Mouse (Mus musculus) gastrocnemius, adult 18-20 months (tissue): ENCODE results near the gene Ube2m. TPM values are rescaled to one million over a fixed set of nuclear protein-coding genes. Genes with fewer than 3 reads are reported as not detected.
A peak's percentile ranks its signal among the peaks of the same experiment; 100 is the strongest.

ENCODE experiments used
- DNase-seq: peaks from one replicate; pipeline ENCODE4 v3.0.0; 2021; ENCODE audit warnings: low spot score
- total RNA-seq, 2 experiments: library from RNA; stranded (reverse); gene quantifications; 2 replicates each; pipeline ENCODE4 v1.2.3; 2021

Gene Ube2m
- total RNA-seq, 2 experiments from 2014 or later: 148 to 149 TPM

DNA sequence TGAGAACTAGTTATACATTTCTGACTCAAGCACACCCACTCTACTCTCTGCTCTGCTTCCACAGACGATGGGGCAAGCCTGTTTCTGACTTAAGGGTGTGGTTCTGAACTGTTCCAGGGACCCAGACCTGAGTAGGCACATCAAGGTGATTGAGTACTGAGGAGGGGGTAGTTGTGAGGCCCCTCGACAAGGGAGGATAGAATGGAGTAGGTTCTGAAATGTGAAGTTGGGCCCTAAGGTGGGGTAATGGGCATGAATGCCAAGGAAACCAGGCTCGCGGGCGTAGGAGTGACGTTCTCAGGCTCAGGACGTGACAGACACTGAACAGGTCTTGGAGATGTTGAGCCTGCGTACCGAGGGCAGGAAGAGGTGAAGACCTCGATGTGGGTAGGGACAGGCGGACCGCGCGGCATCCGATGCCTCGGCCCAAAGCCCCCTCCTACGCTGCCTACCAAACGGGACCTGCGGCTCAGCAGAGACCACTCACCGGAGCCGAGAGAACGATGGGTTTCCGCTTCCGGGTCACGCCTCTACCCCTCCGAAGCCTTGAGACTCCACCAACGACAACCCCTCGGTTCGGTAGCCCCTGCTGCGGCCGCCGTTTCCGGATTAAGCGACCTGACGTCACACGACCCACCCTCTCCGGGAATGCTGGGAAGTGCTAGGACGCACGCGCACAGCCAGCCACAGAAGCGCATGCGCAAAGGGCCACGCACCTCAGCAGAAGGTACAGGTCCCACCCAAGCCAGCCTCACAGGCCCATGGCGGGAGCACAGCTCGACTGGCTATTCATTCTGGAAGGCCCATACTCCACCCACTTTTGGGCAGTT, 3.7 kb downstream of the Ube2m start, which contains the start of gene Chmp2a:
Gene Chmp2a (minus strand): TSS at position 660 of the 830 bp plus-strand sequence.
- DNase-seq: peak; percentile 96

DNA sequence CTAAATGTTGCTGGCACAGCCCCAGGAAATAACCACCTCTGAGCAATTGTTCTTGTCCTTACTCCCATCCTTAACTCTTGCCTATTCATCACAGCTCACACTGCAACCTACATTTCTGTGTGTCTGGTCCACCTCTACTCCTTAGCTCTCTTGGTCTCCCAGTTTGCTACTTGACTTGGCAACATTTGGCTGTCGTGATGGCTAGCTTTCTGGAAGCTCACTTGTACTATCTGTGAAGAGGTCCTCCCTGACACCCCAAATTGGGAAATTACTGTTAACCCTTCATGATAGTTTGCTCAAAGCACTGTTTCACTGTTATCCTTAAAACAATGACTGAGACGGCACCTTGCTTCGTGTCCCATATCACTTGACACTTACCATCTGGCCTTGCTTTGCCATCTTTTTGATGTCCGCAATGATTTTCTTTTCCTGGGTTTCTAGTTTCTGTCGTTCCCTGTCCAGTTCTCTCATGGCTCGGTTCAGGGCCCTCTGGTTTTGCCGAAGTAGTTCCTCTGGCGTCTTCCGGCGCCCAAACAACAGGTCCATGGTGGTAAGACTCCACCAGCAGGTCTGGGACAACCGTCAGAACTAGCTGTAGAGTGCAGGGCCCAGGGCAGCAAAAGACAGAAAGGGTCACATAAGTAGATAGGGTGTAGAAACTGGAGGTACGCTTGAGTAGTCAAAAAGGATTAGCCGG, 4.5 kb downstream of the Ube2m start:
- no peak for DNase-seq

DNA sequence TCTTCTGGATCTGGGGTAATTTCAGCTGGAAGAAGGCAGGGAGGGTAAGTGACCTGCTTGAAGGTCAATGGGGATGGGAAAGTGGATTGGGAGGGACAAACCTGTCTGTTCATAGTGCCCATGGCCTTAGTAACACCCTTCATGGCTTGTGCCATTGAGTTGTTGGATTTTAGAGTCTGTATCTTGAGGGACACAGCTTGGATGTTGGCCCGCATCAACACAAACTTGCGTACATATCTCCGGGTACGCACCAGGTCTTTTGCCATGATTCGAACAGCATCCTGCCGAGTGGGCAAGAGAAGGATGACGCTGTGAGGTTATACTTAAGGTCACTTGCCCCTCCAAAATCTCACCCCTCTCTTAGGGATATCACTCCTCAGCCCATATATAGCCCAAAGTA, 5.5 kb downstream of the Ube2m start:
- DNase-seq: no peak

DNA sequence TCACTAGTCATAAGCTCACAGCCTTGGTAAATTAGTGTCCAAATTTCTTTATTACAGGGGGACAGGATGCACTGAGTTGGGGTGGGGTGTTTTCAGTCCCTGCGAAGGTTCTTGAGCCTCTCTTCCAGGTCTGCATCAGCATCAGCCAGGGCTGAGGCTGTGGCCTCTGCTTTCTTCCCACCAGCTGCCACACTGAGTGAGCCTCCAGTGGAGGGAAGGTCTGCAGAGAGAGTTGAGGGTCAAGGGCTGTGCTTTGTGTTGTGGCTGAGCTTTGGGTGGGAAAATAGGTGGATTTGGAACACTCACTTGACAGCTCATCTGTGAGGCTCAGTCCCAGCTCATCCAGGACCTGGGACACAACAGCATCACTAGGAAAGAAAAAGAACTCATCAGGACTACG, 6.1 kb downstream of the Ube2m start:
- no peak for DNase-seq

DNA sequence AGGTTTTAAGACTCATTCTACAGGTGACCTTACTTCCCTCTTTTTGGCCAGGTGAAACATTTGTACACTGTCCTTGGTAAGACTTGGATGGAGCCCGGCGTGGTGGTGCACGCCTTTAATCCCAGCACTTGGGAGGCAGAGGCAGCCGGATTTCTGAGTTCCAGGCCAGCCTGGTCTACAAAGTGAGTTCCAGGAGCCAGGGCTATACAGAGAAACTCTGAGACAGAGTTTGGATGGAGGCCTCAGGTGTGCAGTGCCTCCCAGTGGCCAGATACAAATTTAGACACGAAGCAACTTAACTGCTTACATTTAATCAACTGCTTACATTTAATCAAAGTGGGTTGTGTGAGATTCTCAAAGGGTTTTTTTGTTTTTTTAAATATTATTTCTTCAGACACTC, 7.0 kb downstream of the Ube2m start:
- no peak for DNase-seq

DNA sequence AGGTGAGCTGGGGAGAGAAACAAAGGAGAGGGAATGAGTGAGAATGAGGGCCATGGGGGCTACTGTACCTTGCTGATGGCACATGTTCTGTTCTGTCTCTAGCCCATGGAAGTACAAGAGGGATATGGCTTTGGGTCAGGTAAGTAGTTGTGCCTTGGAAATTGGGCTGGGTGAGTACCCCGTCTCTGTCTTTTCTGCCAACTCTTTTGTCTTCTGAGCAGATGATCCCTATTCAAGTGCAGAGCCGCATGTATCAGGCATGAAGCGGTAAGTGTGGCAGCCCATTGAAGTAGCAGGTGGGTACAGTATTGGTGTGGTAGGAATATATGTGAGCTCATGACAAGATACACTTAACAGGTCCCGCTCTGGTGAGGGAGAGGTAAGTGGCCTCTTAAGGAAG, 9.1 kb downstream of the Ube2m start:
- no peak for DNase-seq

DNA sequence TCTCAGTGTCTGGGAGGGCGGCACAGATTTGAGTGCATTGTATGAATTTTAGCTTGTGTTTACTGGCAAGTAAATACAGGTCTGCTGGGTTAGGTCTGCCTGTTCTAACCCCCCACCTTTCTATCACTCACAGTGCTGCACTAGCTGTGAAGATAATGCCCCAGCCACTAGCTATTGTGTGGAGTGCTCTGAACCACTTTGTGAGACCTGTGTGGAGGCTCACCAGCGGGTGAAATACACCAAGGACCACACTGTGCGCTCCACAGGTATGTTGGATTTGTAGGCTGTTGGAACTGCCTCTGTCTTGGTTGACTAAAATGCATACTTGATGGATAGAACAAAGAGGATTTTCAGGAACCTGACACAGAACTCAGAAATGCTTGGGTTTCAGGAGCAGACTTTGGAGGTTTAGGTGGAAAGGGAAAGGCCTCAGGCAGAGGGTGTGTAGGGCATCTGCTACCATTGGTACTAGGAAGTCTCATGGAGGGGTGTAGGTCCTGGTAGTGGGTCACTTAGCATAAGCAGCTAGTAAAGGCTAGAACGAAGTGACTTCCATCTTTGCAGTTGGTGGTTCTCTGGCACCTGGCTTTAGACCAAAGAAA, 12.5 kb downstream of the Ube2m start:
- no peak for DNase-seq

DNA sequence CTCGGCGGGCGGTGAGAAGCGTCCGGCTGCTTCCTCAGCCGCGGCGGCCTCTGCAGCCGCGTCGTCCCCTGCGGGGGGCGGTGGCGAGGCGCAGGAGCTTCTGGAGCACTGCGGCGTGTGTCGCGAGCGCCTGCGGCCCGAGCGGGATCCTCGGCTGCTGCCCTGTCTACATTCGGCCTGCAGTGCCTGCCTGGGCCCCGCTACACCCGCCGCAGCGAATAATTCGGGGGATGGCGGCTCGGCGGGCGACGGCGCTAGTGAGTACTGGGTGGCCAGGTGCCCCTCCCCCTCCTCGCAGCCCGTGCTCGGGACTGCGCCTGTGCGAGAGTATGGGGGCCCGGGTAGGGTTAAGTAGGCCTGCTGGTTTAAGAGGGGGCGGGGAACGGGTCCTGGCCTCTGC, 13.3 kb downstream of the Ube2m start:
- peak; percentile 52 for DNase-seq

DNA sequence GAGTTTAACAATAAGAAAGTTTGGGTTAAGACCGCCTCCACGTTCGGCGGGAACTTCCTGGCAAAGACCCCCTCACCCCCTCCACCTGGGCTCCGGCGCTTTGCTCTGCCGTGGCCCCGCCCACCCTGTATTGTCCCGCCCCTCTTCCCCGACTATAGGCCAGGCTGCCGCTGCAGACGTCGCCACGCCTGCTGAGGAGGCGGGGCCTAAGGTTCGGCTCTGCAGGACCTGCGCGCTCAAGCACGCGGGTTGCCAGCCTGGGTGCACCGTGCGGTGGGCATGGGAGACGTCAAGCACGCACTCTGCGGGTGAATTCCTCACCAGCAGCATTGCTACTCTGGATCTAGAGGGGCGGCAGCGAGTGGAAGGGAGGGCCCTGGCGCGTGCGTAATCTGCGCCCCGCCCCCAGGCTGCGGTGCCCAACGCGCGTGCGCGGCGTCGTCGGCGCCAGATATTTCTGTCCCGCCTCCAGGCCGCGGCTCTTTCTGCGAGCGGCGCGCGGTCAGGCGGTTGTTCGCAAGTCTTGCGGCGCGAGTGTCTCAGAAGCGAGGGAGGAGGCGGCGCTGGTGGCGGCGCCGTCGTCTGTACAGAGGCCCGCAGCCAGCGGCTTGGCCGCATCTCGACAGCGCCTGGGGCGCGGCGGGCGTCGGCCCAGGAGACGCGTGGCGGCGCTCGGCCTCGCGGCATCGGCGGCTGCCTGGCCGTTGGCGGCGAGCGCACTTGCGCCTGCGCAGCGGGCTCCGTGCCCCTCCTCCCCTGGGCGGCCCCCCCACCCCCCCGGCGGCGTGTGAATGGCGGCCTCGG, 13.9 kb downstream of the Ube2m start:
- peak; percentile 92 for DNase-seq

DNA sequence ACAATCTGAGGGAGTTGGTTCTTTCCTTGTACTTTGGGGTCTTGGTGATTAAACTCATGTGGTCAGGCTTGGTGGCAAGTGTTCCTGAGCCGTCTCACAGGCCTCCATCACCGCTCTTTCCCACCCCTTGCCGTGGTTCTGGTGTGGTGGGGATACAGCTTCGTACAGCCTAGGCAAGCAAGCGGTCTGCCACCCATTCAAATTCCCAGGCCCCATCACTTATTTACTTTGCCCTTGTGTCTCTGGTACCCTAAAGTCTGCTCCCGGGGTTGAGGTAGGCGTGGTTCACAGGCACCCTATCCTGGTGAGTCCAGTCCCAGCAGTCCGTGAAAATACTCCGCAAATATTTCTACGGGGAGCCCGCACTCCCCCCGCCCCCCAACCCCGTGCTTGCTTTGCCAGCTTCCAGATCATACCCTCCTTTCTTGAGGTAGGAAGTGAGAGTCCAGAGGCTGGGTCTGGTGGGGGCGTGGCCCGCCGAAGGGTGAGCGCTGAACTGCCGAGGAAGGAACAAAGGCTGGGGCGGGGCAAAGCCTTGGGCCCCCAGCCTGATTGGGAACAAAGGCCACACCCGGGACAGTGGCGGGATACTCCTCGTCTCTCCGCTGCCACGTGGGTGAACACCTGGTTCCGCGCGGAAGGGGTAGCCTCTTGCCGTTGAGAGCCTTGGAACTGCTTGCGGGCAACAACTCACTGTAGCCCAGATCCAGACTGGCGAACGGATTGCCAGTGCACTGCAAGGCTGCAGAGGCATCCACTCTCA, 15.1 kb downstream of the Ube2m start:
- peak; percentile 40 for DNase-seq

DNA sequence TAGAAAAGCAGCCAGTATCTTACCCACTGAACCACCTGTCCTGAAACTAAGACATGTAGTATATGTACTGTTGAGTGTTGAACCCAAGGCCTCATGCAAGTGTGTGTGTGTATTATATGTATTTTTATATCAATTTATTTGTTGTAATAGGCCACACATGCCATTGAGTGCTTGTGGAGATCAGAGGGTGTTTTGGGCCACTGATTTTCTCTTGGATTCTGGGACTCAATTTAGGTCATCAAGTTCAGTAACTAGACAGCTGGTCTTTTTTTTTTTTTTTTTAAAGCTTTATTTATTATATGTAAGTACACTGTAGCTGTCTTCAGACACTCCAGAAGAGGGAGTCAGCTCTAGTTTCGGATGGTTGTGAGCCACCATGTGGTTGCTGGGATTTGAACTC, 22.9 kb downstream of the Ube2m start:
- no peak for DNase-seq

DNA sequence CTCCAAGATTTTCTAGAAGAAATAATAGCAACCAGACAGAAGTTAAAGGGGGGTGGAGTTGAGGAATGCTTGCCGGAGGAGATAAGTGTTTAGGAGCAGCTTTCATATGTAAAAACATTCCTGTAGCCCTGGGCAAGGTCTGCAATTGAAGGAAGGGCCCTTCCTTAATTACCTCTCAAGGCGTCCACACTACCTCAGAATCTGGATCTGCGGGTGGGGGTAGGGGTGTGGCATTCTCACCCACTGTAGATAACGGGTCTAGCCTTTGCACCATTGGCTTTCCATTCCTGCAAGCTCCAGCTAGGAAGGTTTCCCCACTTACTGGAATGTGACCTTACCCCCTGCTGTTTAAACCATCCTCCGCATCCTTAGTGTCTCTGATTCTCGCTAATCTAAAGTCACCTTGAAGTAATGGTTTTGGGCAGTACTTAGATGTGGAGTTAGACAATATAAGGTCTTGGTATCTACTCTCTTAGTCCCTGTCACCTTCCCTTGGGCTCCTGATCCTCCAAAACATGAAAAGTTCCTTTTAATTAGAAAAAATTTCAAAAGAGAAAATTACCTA, 23.7 kb downstream of the Ube2m start:
- no peak for DNase-seq

DNA sequence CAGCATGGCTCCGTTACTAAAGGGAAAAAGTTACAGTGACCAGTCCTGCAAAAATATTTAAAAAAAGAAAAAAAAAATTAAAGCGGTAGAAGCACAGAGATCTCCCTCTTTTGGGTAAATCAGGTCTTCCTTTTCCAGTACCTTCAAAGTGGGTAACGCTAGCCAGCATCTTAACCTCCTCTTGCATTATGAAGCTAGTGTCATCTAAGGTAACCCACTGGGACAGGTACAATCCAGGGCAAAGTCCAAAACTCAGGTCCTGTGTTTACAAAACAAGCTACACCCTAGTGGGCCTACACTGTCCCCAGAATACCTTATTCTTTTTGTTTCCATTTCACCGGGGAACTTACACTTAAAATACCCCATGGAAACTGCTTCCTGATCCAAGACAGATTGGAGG, 24.4 kb downstream of the Ube2m start:
- DNase-seq: no peak

DNA sequence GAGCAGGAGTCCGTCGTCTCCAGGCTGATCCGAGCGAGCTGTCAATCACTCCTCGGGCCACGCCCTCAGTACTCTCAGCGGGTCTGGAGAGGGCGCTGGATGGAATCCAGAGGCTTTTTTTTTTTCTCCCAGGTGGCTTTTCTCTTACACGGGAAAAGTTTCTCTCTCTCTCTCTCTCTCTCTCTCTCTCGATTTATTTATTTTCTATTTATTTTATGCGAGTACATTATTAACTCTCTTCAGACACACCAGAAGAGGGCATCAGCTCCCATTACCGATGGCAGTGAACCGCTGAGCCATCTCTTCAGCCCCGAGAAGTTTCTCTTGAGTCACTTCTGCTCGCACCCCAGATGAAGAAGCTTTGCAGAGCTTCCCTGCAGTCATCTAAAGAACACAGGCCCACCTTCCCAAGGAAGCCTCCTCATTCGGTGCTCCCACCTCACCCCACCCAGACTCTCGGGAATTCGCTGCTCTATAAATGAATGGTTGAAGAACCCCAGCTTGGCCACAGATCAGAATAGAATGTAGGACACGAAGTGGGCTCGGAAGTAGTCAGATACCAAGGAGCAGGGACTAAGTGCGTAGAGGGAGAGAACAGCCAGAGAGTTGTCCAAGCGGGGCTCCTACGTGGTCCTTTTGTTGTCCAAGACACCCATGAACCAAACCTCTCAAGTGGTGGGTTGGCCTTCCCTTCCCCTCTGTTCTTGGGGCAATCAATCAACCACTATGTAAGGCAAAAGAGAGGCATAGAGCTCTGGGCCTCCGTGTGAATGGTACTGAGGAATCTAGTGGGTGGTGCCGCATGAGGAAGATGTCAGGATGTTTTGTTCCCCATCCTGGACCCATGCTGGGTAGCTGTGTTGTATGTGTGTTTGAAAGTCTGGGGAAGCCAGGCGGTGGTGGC, 27.8 kb downstream of the Ube2m start, which contains the start of gene Zbtb45:
Gene Zbtb45 (minus strand): TSS at position 30 of the 904 bp plus-strand sequence.
- no peak for DNase-seq

DNA sequence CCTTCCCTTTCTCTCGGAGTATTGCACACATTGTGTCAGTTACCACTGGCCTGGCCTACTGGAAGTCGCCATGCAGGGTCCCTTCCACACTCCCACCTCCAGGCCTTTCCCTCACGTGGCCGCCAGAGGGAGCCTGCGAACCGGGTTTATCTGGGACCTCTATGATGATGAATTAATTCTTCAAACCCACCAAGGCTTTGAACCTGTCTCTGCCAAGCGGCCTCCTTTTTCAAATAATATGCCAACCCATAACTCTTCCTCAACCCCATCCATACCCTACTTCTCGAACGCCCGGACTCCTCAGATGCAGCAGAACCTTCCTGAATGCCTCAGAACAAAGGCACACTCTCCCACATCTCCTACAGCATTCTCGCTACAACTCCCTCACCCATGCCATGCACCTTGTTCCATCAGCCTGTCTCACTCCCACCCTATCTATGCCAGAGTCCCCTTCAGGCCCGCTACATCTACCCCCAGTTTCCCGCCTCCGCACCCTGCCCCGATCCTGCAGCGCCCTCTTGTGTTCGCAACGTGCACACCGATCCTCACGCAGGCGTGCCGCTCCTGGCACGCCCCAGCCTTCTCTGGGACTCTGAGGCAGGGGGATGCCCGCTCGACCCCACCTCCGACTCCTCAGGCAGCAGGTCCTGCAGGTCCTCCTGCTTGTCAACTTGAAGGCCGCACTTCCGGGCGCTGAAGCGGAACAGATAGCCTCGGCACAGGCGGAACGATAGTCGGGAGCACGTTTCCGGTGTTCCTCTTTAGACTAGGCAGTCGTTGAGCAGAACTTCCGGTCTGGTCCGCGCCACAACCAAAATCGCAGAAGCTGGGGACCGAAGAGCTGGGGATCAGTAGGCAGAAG, 28.7 kb downstream of the Ube2m start:
- peak; percentile 93 for DNase-seq

DNA sequence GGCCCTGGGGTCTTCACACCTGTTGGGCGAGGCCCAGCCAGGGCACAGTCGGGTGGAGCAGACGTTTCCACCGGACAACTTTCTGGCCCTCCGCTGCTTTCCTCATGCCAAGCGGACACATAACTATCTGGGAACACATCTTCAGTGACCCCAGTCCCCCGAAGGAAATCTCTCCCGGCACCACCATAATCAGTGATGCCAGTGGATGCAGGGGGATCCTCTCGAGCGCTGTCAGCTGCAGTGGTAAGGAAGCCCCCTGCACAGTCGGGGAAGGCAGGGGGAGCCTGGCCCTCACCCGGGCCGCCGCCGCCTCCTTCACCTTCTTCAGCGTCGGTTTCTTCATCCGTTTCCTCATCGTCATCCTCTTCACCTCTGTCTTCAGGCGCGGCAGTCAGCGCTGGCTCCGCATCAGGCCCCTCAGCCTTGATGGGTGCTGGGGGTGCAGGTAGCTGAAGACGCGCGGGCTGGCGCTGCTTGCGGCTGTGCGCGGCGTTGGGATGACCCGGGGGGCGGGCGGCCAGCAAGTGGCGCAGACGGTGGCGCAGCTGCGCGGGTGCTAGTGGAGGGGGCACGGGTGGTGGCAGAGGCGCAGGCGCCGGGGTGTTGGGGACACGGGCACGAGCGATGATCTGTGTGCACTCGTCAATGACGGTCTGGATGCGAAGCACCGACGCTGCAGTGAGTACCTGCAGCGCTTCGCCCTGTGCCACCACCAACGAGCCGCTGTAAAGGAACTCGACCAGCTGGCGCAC, 30.6 kb downstream of the Ube2m start:
- DNase-seq: no peak

DNA sequence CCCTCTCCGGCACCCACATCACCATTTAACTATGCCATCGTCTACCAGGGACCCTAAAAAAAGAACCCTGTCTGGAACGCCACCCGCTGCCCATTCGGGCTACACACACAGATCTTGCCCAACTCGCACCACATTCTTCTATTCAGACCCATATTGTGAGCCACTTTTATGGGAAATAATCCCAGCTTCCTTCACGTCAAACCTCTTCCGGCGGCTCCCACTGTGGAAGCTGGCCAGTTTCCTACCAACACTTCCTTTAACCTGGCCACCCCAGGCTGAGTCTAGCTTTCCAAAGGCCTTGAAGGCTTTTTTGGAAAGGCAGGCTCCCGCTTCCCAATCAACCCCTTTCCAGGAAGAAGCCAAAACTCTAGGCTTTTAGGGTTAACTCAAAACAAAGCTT, 31.5 kb downstream of the Ube2m start:
- DNase-seq: no peak

DNA sequence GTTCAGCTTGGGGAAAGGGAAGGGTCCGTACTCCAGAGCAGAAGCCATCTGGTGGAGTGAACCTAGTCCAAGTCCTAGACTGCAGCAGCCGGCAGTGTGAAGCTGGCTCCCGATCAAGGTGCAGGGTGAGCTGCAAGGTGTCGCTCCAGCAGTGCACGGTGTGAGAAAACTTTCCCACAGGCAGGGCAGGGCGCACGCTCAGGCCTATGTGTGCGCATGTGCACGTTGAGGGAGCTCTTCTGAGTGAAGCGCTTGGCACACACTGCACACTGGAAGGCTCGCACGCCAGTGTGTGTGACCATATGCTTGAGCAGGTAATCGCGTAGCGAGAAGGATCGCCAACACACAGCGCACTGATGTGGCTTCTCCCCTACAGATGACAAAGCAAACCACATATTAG, 32.1 kb downstream of the Ube2m start:
- no peak for DNase-seq
